Mouse (Mus musculus) cortical plate, adult 2 months (tissue): ENCODE measurements at regions not wholly inside any gene's neighbourhood (a gene's known extent, or its start where the extent isn't known, plus 50 kb on each side); places are given as distances from the start of the nearest gene placed in this dataset.
A peak's percentile ranks its signal among the peaks of the same experiment; 100 is the strongest.

ENCODE experiments used
- H3K27ac ChIP-seq: fragments of 200-500 bp; 2 replicates; pipeline ENCODE4 v1.5.1; 2012; ENCODE audit warnings: low read length, control low read depth, inconsistent platforms; ENCODE audit not compliant: insufficient read depth
- H3K4me1 ChIP-seq: fragments of 200-500 bp; 2 replicates; pipeline ENCODE4 v1.6.1; 2011; ENCODE audit warnings: low read length; ENCODE audit not compliant: control insufficient read depth, insufficient read depth
- H3K4me3 ChIP-seq: fragments of 200-500 bp; 2 replicates; pipeline ENCODE4 v1.5.1; 2011; ENCODE audit warnings: mild to moderate bottlenecking, low read length, control low read depth; ENCODE audit not compliant: insufficient read depth
- CTCF ChIP-seq: fragments of 200-500 bp; IDR thresholded peaks from 2 replicates; pipeline ENCODE4 v1.5.1; 2011; ENCODE audit warnings: mild to moderate bottlenecking, control low read depth, low read length; ENCODE audit not compliant: insufficient read depth; ENCODE audit errors: extremely low read depth
- POLR2A ChIP-seq: fragments of 200-500 bp; IDR thresholded peaks from 2 replicates; pipeline ENCODE4 v1.6.1; 2011; ENCODE audit warnings: mild to moderate bottlenecking, low read length, control low read depth; ENCODE audit not compliant: insufficient read depth; ENCODE audit errors: extremely low read depth

DNA sequence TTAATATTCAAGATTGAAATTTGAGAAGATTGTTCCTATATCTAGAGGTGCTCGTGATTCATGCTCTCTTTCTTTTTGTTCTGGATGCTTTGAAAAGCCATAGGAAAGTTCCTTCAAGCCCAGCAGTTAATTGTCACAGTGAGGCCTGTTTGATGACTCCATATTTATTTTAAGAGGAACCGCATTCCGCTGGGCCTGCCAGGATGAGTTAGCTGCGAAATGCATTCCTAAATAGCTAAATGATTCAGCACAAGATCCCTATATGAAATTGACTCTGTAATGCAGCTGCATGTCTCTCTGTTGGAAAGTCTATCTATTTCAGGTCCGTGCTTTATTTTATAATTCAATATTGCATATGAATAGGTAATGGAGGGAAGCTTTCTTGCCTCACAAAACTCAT, 511.9 kb upstream of the Adgra3 start:
- no peaks in the 10 kb centered on the region for H3K4me1 ChIP-seq
- TF ChIP-seq POLR2A (no peak), CTCF (no peak)
- no peak overlapping the region for H3K4me3 ChIP-seq
- H3K27ac ChIP-seq = no peak overlapping the region

GRCm38 (mm10) chr5:50551125-50551524, 492.3 kb upstream of the Adgra3 start:
- TF ChIP-seq POLR2A = no peak
- no peak for TF ChIP-seq CTCF
- Histone ChIP-seq H3K4me3 (no peak overlapping the region), H3K4me1 (no peaks in the 10 kb centered on the region), H3K27ac (no peak overlapping the region)

- Histone ChIP-seq H3K4me1 (no peaks in the 10 kb centered on the region), H3K4me3 (no peak overlapping the region), H3K27ac (no peak overlapping the region)
- no peak for TF ChIP-seq CTCF
- TF ChIP-seq POLR2A = no peak
These were observed 453.7 kb upstream of the Adgra3 start for GRCm38 (mm10) chr5:50512539-50512938.

- TF ChIP-seq POLR2A = no peak
- TF ChIP-seq CTCF = no peak
- Histone ChIP-seq H3K27ac (no peak overlapping the region), H3K4me1 (no peaks in the 10 kb centered on the region), H3K4me3 (no peak overlapping the region)
These were observed 451.1 kb upstream of the Adgra3 start for GRCm38 (mm10) chr5:50509696-50510421.

DNA sequence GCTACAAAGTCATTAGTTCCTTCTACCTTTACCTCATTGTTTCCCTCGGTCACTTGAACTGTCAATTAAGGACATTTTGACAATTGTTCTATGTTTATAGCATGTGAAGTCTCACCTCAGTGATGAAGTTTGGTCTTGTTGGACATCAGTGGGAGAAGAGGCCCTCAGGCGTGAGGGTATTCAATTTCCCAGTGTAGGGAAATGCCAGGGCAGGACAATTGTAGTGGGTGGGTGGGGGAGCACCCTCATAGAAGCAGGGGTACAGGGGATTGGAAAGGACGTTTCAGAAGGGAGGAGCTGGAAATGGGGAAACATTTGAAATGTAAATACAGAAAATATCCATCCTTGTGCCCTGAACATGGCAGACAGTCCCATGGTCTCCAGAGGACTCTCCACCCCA, 431.4 kb upstream of the Adgra3 start:
- no peak overlapping the region for H3K27ac ChIP-seq
- no peaks in the 10 kb centered on the region for H3K4me1 ChIP-seq
- TF ChIP-seq CTCF (no peak), POLR2A (no peak)
- no peak overlapping the region for H3K4me3 ChIP-seq

GRCm38 (mm10) chr5:50476985-50477384, 418.2 kb upstream of the Adgra3 start:
- peak; percentile 38; the same call in 1 of the 2 replicates for TF ChIP-seq CTCF
- no peak for TF ChIP-seq POLR2A
- Histone ChIP-seq H3K4me1 (no peaks in the 10 kb centered on the region), H3K27ac (no peak overlapping the region), H3K4me3 (no peak overlapping the region)

DNA sequence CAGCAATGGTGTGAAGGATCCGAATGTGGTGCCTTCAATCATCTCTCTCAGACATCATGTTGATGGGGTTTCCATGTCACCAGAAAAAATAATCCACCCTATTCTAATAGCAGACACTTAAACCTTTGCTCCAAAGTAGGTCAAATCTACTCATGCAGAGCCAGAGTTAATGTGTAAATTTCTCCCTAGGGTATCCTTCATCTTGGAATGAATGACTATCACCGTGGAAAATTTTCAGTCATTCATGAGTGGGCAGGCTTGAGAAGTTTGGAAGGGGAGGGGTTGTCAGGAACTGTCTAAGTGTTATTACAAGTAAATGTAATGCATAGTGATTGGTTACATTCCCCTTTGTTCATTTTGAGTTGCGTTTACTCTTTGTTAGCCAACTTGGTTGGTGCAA, 402.7 kb upstream of the Adgra3 start:
- H3K27ac ChIP-seq = no peak overlapping the region
- H3K4me1 ChIP-seq = no peaks in the 10 kb centered on the region
- no peak overlapping the region for H3K4me3 ChIP-seq
- TF ChIP-seq CTCF (no peak), POLR2A (no peak)

DNA sequence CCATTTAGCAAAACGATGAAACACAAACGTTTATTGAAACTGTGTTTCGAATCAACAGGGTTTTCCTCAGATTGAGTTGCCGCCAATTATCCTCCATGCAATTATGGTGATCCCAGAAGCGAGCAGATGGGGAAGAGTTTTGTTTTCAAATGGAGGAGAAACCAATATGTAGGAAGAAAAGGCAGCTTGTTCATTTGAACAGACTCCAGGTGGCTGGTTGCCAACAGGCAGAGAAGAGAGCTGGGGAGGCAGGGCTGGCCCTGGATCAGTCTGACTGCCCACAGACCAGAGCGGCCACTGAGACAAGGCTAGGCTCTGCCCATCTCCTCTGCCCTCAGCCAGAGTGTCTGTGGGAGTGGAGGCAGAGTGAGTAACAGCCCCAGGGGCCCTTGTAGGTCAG, 398.8 kb upstream of the Adgra3 start:
- TF ChIP-seq POLR2A (no peak), CTCF (no peak)
- H3K4me3 ChIP-seq = no peak overlapping the region
- no peaks in the 10 kb centered on the region for H3K4me1 ChIP-seq
- H3K27ac ChIP-seq = no peak overlapping the region

DNA sequence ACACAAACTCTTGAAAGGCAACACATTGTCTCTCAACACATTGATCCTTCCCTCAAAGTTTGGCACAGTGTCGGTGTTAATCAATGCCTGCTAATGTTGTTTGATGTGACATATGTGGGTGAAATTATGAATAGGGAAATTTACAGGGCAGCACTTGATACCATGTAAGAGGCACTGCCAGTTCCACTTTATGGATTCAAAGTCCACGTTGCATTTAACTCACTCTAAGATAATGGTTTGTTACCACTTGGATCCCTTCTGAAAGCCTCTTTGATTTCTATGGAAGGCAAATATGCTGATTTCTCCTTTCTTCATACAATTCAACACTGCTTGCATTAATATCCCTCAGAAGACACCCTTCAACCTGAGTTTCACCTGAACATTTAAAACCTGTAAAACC, 395.6 kb upstream of the Adgra3 start:
- Histone ChIP-seq H3K4me1 (no peaks in the 10 kb centered on the region), H3K4me3 (no peak overlapping the region), H3K27ac (no peak overlapping the region)
- TF ChIP-seq POLR2A (no peak), CTCF (no peak)

- Histone ChIP-seq H3K4me1 (no peaks in the 10 kb centered on the region), H3K27ac (no peak overlapping the region)
- TF ChIP-seq POLR2A = no peak
- no peak for TF ChIP-seq CTCF
These were observed 348.1 kb upstream of the Adgra3 start for GRCm38 (mm10) chr5:50406923-50407322.

More at GRCm38 (mm10) chr5:50406923-50407322, 348.1 kb upstream of the Adgra3 start:
- H3K4me3 ChIP-seq = no peak overlapping the region
